Mouse (Mus musculus) myocyte (in vitro differentiated cells): ENCODE results near the gene N4bp2.

Experiments
- CEBPB ChIP-seq: IDR thresholded peaks from 2 replicates; pipeline ENCODE4 v1.6.1; 2011; ENCODE audit warnings: mild to moderate bottlenecking, moderate library complexity; ENCODE audit not compliant: poor library complexity, insufficient read depth, severe bottlenecking
- MAX ChIP-seq: IDR thresholded peaks from one replicate; pipeline ENCODE4 v1.6.1; 2011; ENCODE audit warnings: low read depth, mild to moderate bottlenecking, control low read depth
- MYOD1 ChIP-seq, 3 experiments: IDR thresholded peaks; one replicate each; pipeline ENCODE4 v1.6.1; 2011; ENCODE audit warnings: control low read depth in 2 of 3, low read depth in 2 of 3, mild to moderate bottlenecking in 2 of 3, moderate library complexity in 1 of 3; ENCODE audit not compliant: insufficient read length in 2 of 3, control insufficient read depth in 1 of 3
- POLR2A ChIP-seq: IDR thresholded peaks from one replicate; pipeline ENCODE4 v1.6.1; 2011; ENCODE audit warnings: low read depth, mild to moderate bottlenecking, control low read depth, moderate library complexity; ENCODE audit not compliant: insufficient read length
- REST ChIP-seq: IDR thresholded peaks from one replicate; pipeline ENCODE4 v1.6.1; 2011; ENCODE audit warnings: mild to moderate bottlenecking, control low read depth, moderate library complexity; ENCODE audit not compliant: insufficient read depth, insufficient read length
- TCF12 ChIP-seq: IDR thresholded peaks from one replicate; pipeline ENCODE4 v1.6.1; 2011; ENCODE audit warnings: mild to moderate bottlenecking, control low read depth; ENCODE audit not compliant: poor library complexity, insufficient read depth, severe bottlenecking
- USF1 ChIP-seq: IDR thresholded peaks from one replicate; pipeline ENCODE4 v1.6.1; 2011; ENCODE audit warnings: low read depth, mild to moderate bottlenecking, control low read depth, moderate library complexity

DNA sequence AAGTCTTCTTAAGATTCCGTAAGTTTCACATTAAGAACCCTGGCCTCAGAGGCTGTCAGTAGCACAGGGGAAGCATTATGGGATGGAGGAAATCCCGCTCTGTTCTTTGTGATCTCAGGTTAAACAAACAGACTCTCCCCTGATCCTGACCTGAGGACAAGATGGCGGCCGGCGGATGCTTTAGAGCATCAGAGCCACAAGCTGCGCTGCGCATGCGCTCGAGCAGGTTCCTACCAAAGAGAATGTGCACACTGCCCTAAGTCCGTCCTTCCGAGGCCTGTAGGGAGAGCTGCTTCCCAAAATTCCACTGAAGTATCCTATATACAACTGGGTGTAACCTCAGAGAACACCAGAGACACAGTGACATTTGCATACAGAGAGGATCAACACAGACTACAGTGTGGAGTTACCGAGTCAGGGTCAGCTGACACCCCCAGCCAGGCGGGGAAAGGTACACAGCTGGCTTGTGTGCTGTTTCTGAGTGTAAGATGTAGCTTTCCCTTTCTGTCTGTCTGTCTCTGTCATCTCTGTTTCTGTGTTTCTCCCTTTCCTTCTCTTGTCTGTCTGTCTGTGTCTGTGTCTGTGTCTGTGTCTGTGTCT, 108.1 kb downstream of the N4bp2 start:
- TF ChIP-seq TCF12 (no peak), POLR2A (no peak), MAX (no peak), REST (no peak), MYOD1 (IDR thresholded peaks at IDR 0.05; ENCODE audit: control insufficient read depth in 1 of 3, insufficient read length in 2 of 3, low read depth in 2 of 3) (no peak), CEBPB (no peak), USF1 (no peak)
